Mouse (Mus musculus) megakaryocyte progenitor cell, adult 5-6 weeks (primary cell): ENCODE data around the gene Gal3st2c. TPM values are rescaled to one million over a fixed set of nuclear protein-coding genes. Genes with fewer than 3 reads are reported as not detected.
"Not testable (repeated sequence)": the region's sequence is repeated elsewhere in the genome, so short reads cannot be mapped to it uniquely, and the experiment has no call there.

Source experiments
- ATAC-seq: replicated peaks from 2 replicates; pipeline ENCODE4 v1.8.0; 2016; ENCODE audit warnings: mild to moderate bottlenecking, moderate TSS enrichment, inconsistent platforms; ENCODE audit not compliant: poor library complexity
- total RNA-seq, 2 experiments: library from RNA; stranded (forward) in 1 of 2; stranded (reverse) in 1 of 2; fragments of 157-497, 149-512 nt in 1 of 2; fragments of 200-1000 nt in 1 of 2; gene quantifications; 2 replicates each; pipeline versions ENCODE4 v1.2.3 to v1.2.4; 2015 to 2017

The Gal3st2c gene
- total RNA-seq (2015): not detected in 2 replicates
- total RNA-seq (2017): not detected in 2 replicates

GRCm38 (mm10) chr1:93990209-93990608, at the start of gene Gal3st2c:
TSS of gene Gal3st2c (plus strand) at chr1:93990509.
- ATAC-seq: not testable (repeated sequence)

- not testable (repeated sequence) for ATAC-seq
Measured at GRCm38 (mm10) chr1:93949087-93949486, 41.2 kb upstream of the Gal3st2c start.

- peak; percentile 54; the same call in 1 of the 2 replicates for ATAC-seq
Measured at GRCm38 (mm10) chr1:93966489-93966888, 23.8 kb upstream of the Gal3st2c start.

GRCm38 (mm10) chr1:93970380-93970779, 19.9 kb upstream of the Gal3st2c start:
- not testable (repeated sequence) for ATAC-seq

- ATAC-seq: not testable (repeated sequence)
Measured at GRCm38 (mm10) chr1:93970797-93971196, 19.5 kb upstream of the Gal3st2c start.

GRCm38 (mm10) chr1:93975764-93976163, 14.5 kb upstream of the Gal3st2c start:
- ATAC-seq: peak; percentile 79

GRCm38 (mm10) chr1:93978287-93978686, 12.0 kb upstream of the Gal3st2c start:
- ATAC-seq: peak; percentile 73

GRCm38 (mm10) chr1:93980932-93981331, 9.4 kb upstream of the Gal3st2c start:
- peak; percentile 90 for ATAC-seq

- ATAC-seq: no peak
Measured at GRCm38 (mm10) chr1:93986167-93986566, 4.1 kb upstream of the Gal3st2c start.

- ATAC-seq: no peak
Measured at GRCm38 (mm10) chr1:93988786-93989185, 1.5 kb upstream of the Gal3st2c start.

GRCm38 (mm10) chr1:93991068-93991467, 759 bp downstream of the Gal3st2c start:
- peak; percentile 64 for ATAC-seq

- ATAC-seq: peak; percentile 26; the same call in 1 of the 2 replicates
Measured at GRCm38 (mm10) chr1:93991491-93991890, 1.2 kb downstream of the Gal3st2c start.

GRCm38 (mm10) chr1:94001023-94001422, 10.7 kb downstream of the Gal3st2c start:
- ATAC-seq: no peak

GRCm38 (mm10) chr1:94005954-94006506, 15.7 kb downstream of the Gal3st2c start:
- ATAC-seq: peak; percentile 44; the same call in 1 of the 2 replicates

GRCm38 (mm10) chr1:94008826-94009225, 18.5 kb downstream of the Gal3st2c start:
- ATAC-seq: not testable (repeated sequence)

- no peak for ATAC-seq
Measured at GRCm38 (mm10) chr1:94011643-94012042, 21.3 kb downstream of the Gal3st2c start.

GRCm38 (mm10) chr1:94020151-94020550, 29.8 kb downstream of the Gal3st2c start, which contains the start of gene Neu4:
TSS of gene Neu4 (plus strand) at chr1:94020451.
- no peak for ATAC-seq

- ATAC-seq: no peak
Measured at GRCm38 (mm10) chr1:94027506-94028108, 37.3 kb downstream of the Gal3st2c start.

GRCm38 (mm10) chr1:94028741-94029140, 38.4 kb downstream of the Gal3st2c start:
- ATAC-seq: no peak

GRCm38 (mm10) chr1:94033075-94033602, 42.8 kb downstream of the Gal3st2c start:
- ATAC-seq: peak; percentile 6; the same call in 1 of the 2 replicates

GRCm38 (mm10) chr1:94034984-94035743, 44.9 kb downstream of the Gal3st2c start:
- peak; percentile 83 for ATAC-seq
